Mouse (Mus musculus): ENCODE data around the gene Brinp2. TPM values are rescaled to one million over a fixed set of nuclear protein-coding genes. Genes with fewer than 3 reads are reported as not detected.

The Brinp2 gene
- 0.09 and 0.12 TPM in 2 replicates for polyA plus RNA-seq (2016; fragmentation: Nextera tagmentation; extraction: Ambion mirVana)

DNA sequence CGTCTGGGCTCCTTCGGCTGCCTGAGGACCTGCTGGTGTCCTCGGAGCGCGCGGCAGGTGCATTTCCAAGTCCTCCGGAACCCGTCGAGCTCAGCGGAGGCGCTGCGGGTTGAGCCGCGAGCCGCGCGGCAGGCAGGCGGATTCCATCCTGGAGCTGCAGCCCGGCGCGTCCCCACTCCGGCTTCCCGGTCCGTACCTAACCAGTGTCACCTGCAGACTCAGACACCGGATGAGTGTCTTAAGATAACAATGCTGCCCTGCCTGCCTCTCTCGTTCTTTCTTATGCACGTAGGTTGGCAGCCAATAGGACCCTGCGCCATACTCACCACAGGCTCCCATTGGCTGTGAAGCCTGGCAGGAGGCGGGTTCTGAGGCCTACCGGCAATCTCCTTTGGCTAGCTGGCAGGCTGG is at the start of gene Brinp2:
Gene Brinp2 (minus strand): TSS at position 276 of the 411 bp plus-strand sequence.
- Histone ChIP-seq H3K4me1 (replicated peaks) (peaks cover 6% of the 10 kb centered on the region; the same call in 1 of the 2 replicates), H3K4me2 (peak within 1 kb of the TSS; percentile 69), H3K27me3 (peaks cover 61% of the 10 kb centered on the region), H3K27ac (no peak within 1 kb of the TSS), H3K4me3 (replicated peaks) (peak within 1 kb of the TSS; percentile 56), H3K9me3 (no peaks in the 10 kb centered on the region), H3K9ac (replicated peaks) (no peak within 1 kb of the TSS), H3K36me3 (no peaks in the 10 kb centered on the region)
- peak; percentile 96 for ATAC-seq (ENCODE audit: insufficient number of reproducible peaks, insufficient read depth, low FRiP score, low TSS enrichment, low read depth)
- under 1% methylated on average over 30 of the region's 30 CpGs for WGBS

DNA sequence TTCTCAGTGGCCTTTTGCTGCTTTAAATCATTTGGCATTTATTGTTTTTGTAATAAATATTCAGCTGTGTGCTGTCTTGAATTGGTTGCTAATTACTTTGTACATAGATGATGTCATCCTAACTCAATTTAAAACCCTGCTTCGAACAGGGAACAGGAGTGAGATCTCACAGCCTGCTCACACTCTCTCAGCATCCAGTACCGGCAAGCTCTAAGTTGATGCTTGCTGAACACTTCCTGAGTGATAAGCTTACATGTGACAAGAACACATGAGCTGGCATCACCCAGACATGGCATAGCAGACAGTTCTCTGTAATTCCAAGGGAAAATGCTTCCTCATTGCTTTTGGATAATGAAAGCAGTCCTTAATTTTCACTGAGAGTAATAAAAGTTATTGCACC is 44.8 kb upstream of the Brinp2 start:
- Histone ChIP-seq H3K4me1 (replicated peaks) (no peaks in the 10 kb centered on the region), H3K4me3 (replicated peaks) (no peak overlapping the region), H3K4me2 (no peak overlapping the region), H3K27me3 (no peaks in the 10 kb centered on the region), H3K27ac (no peak overlapping the region), H3K9me3 (no peaks in the 10 kb centered on the region), H3K36me3 (no peaks in the 10 kb centered on the region), H3K9ac (replicated peaks) (no peak overlapping the region)
- no peak for ATAC-seq (ENCODE audit: insufficient number of reproducible peaks, insufficient read depth, low FRiP score, low TSS enrichment, low read depth)
- WGBS, result 60% methylated on average over 2 of the region's 2 CpGs

DNA sequence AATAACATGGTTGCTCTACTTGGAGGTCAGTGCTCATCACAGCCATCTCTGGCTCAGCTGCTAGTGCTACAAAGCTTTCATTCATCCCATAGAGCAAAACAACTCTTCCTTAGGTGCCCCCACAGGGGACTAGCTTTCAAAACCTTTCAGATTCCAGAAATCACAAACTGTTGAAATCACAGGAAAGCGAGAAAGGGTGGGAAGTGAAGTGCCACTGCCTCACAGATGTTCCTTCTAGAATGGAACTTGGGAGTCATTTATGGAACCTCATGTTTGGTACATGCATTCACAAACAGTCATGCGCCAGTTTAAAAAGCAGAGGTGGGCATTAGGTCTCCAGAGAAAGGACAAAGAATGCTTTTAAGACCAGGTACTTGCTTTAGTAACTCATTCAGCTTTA is 40.9 kb upstream of the Brinp2 start:
- H3K36me3 ChIP-seq, result no peaks in the 10 kb centered on the region
- H3K27me3 ChIP-seq, result no peaks in the 10 kb centered on the region
- no peak overlapping the region for H3K4me3 ChIP-seq (replicated peaks)
- H3K27ac ChIP-seq, result no peak overlapping the region
- H3K9me3 ChIP-seq, result no peaks in the 10 kb centered on the region
- H3K4me1 ChIP-seq (replicated peaks), result no peaks in the 10 kb centered on the region
- WGBS, result 88% methylated on average over 2 of the region's 2 CpGs
- H3K4me2 ChIP-seq, result no peak overlapping the region
- no peak for ATAC-seq (ENCODE audit: insufficient number of reproducible peaks, insufficient read depth, low FRiP score, low TSS enrichment, low read depth)
- H3K9ac ChIP-seq (replicated peaks), result no peak overlapping the region

DNA sequence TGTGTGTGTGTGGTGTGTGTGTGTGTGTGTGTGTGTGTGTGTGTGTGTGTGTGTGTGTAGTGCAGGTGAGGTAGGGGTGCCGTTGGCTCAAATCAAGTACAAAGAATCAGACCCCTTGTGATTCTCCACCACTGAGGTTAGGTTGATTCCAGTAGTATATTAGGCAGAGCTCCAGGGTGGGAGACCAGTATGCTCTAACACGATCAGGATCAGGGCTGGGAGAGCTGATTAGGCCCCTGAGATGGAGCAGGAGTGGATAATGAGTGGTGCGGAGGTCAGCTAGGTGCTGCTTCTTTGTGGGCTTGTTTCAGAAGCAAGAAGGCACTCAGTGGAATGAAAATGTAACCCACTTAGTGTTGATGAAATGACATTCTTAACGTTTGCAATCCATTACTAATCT is 34.6 kb upstream of the Brinp2 start:
- H3K9ac ChIP-seq (replicated peaks), result no peak overlapping the region
- no peak for ATAC-seq (ENCODE audit: insufficient number of reproducible peaks, insufficient read depth, low FRiP score, low TSS enrichment, low read depth)
- no peaks in the 10 kb centered on the region for H3K27me3 ChIP-seq
- no peak overlapping the region for H3K27ac ChIP-seq
- H3K4me2 ChIP-seq, result no peak overlapping the region
- H3K9me3 ChIP-seq, result no peaks in the 10 kb centered on the region
- no peaks in the 10 kb centered on the region for H3K36me3 ChIP-seq
- WGBS, result 66% methylated on average over 4 of the region's 4 CpGs
- H3K4me1 ChIP-seq (replicated peaks), result no peaks in the 10 kb centered on the region
- H3K4me3 ChIP-seq (replicated peaks), result no peak overlapping the region

DNA sequence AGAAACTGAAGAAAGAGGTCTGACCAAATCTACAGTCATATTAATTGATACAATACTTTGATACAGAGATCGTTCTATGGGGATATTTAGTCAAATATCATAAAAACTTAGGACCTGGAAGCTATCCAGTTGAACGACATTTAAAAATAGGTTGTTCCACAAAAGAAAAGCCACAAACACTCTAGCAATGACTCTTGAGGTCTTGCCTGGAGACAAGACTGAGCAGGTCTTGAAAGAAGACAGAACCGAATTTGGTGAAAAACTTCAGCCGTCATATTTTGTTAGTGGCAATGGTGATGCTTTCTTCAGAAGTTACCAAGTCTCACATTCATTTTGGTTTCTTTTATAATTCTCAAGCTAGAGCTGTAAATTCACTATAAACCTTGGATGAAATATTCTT is 32.9 kb upstream of the Brinp2 start:
- 90% methylated on average over 4 of the region's 4 CpGs for WGBS
- Histone ChIP-seq H3K4me1 (replicated peaks) (no peaks in the 10 kb centered on the region), H3K27ac (no peak overlapping the region), H3K9me3 (no peaks in the 10 kb centered on the region), H3K9ac (replicated peaks) (no peak overlapping the region), H3K4me3 (replicated peaks) (no peak overlapping the region), H3K36me3 (no peaks in the 10 kb centered on the region), H3K27me3 (no peaks in the 10 kb centered on the region), H3K4me2 (no peak overlapping the region)
- no peak for ATAC-seq (ENCODE audit: insufficient number of reproducible peaks, insufficient read depth, low FRiP score, low TSS enrichment, low read depth)

DNA sequence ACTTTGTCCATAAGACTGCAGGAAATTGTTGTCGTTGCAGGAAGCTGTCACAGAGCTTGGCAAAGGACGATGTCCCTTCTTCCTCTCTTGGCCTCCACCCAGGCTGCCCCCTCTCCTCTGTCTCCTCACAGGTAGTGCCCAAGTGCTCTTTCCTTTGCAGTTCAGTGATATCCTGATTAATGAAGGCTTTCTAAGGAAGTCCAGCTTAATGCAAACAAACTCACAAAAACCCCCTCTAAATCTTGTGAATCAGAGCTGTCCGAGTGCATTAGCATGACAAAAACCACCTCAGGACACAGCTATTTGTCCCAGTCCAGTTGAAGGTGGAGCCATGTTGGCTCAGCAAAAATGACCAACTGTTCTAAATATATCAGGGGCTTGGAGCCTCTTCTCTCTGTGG is 30.7 kb upstream of the Brinp2 start:
- WGBS, result 65% methylated on average over 3 of the region's 3 CpGs
- Histone ChIP-seq H3K4me3 (replicated peaks) (no peak overlapping the region), H3K9me3 (no peaks in the 10 kb centered on the region), H3K4me1 (replicated peaks) (no peaks in the 10 kb centered on the region), H3K9ac (replicated peaks) (no peak overlapping the region), H3K27ac (no peak overlapping the region), H3K4me2 (no peak overlapping the region), H3K27me3 (no peaks in the 10 kb centered on the region), H3K36me3 (no peaks in the 10 kb centered on the region)
- no peak for ATAC-seq (ENCODE audit: insufficient number of reproducible peaks, insufficient read depth, low FRiP score, low TSS enrichment, low read depth)

DNA sequence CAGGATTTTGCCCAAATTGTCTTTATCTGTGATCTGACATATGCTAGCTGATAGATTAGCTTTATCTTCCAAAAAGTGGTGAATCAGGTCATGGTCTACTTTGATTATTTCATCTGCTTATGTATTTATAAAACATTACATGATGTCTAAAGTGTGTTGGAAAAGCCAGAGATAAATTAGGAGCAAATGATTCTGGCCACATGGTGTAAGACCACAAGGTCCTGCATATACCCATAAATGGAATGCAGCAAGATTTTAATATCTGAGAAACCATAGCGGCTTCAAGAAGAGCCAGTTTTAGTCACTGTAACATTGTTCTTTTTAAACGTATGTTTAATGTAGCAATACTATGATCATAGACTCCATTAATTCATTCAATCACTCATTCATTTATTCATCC is 29.2 kb upstream of the Brinp2 start:
- H3K4me3 ChIP-seq (replicated peaks), result no peak overlapping the region
- ATAC-seq (ENCODE audit: insufficient number of reproducible peaks, insufficient read depth, low FRiP score, low TSS enrichment, low read depth), result no peak
- 98% methylated on average over 2 of the region's 2 CpGs for WGBS
- no peaks in the 10 kb centered on the region for H3K36me3 ChIP-seq
- no peaks in the 10 kb centered on the region for H3K27me3 ChIP-seq
- no peaks in the 10 kb centered on the region for H3K9me3 ChIP-seq
- no peaks in the 10 kb centered on the region for H3K4me1 ChIP-seq (replicated peaks)
- no peak overlapping the region for H3K4me2 ChIP-seq
- no peak overlapping the region for H3K9ac ChIP-seq (replicated peaks)
- H3K27ac ChIP-seq, result no peak overlapping the region

DNA sequence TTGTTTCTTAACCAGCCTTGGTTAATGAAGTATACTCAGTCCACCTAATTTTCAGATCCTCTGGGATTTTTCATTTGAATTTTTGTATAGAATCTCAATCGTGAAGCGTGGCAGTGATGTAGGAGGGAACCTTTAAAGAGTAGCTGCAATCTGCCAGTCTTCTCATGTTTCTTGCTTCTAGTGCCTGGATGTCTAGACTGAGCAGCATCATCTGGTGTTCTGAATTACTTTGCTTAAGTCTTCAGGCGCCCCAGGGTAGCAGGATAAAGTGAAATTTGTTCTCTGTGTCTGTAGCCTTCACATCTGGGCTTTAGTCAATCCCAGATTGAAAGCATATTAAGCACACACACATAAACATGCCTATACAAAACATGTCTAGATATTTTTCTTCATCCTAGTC is 27.1 kb upstream of the Brinp2 start:
- no peaks in the 10 kb centered on the region for H3K9me3 ChIP-seq
- H3K4me3 ChIP-seq (replicated peaks), result no peak overlapping the region
- H3K27ac ChIP-seq, result no peak overlapping the region
- H3K27me3 ChIP-seq, result no peaks in the 10 kb centered on the region
- H3K36me3 ChIP-seq, result no peaks in the 10 kb centered on the region
- H3K9ac ChIP-seq (replicated peaks), result no peak overlapping the region
- H3K4me2 ChIP-seq, result no peak overlapping the region
- WGBS, result 67% methylated on average over 3 of the region's 3 CpGs
- ATAC-seq (ENCODE audit: insufficient number of reproducible peaks, insufficient read depth, low FRiP score, low TSS enrichment, low read depth), result no peak
- no peaks in the 10 kb centered on the region for H3K4me1 ChIP-seq (replicated peaks)

DNA sequence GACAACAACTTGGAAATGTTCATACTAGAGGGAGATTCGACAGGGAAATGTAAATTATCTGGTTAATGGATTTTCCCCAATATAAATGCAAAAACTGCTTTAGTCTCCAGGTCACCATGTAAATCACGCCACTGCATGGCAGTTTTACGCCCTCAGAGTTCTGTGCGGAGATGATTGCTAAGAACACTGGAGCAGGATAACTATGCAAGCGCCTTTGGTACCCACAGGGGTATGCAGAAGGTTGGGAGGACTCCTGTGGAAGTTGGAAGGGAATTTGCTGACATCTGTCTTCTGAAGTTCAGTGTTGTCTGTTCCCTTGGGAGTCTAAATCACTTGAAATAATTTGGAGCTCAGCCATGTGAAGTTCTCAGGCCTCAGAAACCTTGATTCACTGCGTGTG is 26.2 kb upstream of the Brinp2 start:
- no peak overlapping the region for H3K9ac ChIP-seq (replicated peaks)
- H3K4me3 ChIP-seq (replicated peaks), result no peak overlapping the region
- no peaks in the 10 kb centered on the region for H3K4me1 ChIP-seq (replicated peaks)
- H3K4me2 ChIP-seq, result no peak overlapping the region
- no peaks in the 10 kb centered on the region for H3K9me3 ChIP-seq
- no peak overlapping the region for H3K27ac ChIP-seq
- H3K36me3 ChIP-seq, result no peaks in the 10 kb centered on the region
- H3K27me3 ChIP-seq, result no peaks in the 10 kb centered on the region
- no peak for ATAC-seq (ENCODE audit: insufficient number of reproducible peaks, insufficient read depth, low FRiP score, low TSS enrichment, low read depth)
- WGBS, result 65% methylated on average over 6 of the region's 6 CpGs

DNA sequence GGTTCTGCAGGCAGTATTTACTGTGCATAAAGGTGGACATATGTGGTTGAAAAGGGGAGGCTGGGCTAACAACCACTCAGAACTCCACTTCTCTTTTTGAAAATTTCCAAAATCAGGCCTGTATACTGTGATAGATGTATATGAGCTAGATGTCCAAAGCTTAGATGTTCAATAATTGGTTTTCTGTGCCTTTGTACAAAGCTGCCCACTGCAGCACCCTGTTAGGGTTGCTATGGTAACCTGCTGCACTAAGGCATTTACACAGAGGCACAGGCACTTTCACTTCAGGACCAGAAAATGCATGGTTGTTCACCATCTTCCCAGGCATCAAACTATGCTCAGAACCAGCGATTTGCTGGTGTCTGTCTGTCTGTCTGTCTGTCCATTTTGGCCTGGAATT is 8.3 kb upstream of the Brinp2 start:
- Histone ChIP-seq H3K36me3 (no peaks in the 10 kb centered on the region), H3K27ac (no peak overlapping the region), H3K4me3 (replicated peaks) (no peak overlapping the region), H3K4me1 (replicated peaks) (peaks cover 4% of the 10 kb centered on the region; the same call in 1 of the 2 replicates), H3K9ac (replicated peaks) (no peak overlapping the region), H3K4me2 (no peak overlapping the region), H3K27me3 (peaks cover 27% of the 10 kb centered on the region), H3K9me3 (no peaks in the 10 kb centered on the region)
- WGBS, result 54% methylated on average over 1 of the region's 1 CpGs
- no peak for ATAC-seq (ENCODE audit: insufficient number of reproducible peaks, insufficient read depth, low FRiP score, low TSS enrichment, low read depth)

DNA sequence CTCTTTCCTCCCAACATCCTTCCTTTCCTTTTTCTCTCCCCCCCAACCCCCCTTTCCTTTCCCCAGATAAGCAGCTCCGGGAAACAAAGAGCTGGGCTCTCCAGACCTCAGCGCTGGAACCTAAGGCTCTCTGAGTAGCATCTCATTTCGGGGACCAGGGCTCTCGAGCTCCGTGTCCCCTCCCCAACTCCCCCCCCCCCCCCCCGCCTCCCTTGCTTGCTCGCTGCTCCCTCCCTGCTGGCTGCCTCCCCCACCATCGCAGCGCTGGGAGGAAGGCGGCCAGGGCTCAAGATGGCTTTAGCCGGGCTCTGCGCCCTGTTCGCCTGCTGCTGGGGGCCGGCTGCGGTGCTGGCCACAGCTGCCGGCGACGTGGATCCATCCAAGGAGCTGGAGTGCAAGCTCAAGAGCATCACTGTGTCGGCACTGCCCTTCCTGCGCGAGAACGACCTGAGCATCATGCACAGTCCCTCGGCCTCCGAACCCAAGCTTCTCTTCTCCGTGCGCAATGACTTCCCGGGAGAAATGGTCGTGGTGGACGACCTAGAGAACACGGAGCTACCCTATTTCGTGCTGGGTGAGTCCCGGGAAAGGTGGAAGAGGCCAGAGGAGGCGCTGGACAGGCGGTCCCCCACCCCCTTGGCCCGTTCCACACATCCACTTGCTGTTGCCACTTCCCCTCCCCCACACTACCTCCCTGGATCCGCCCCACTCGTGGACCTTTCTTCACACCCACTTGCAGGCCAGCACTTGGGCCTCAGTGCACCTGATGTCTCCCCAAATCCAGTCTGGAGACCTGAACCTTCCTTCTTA is 6.4 kb upstream of the Brinp2 start:
- Histone ChIP-seq H3K9me3 (no peaks in the 10 kb centered on the region), H3K4me2 (peak overlapping the region; percentile 73), H3K36me3 (no peaks in the 10 kb centered on the region), H3K27ac (no peak overlapping the region), H3K4me3 (replicated peaks) (peak overlapping the region; percentile 54), H3K27me3 (peaks cover 32% of the 10 kb centered on the region), H3K9ac (replicated peaks) (peak overlapping the region; percentile 70), H3K4me1 (replicated peaks) (peaks cover 4% of the 10 kb centered on the region; the same call in 1 of the 2 replicates)
- peak; percentile 83 for ATAC-seq (ENCODE audit: insufficient number of reproducible peaks, insufficient read depth, low FRiP score, low TSS enrichment, low read depth)
- 1% methylated on average over 33 of the region's 37 CpGs for WGBS

DNA sequence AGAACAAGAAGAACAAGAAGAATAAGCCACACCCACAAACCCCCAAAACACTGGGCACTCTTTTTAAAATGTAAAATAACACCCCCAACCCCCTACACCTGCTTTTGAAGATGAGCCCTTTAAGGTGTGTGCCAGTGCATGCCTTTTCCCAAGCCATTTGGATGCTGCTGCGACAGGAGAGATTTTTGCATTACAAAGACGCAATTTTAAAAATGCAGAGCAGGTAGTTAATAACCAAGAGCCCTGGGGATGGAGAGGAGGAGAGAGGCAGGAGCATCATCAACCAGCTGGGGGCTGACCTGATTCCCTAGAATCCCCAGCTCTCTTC is 5.8 kb upstream of the Brinp2 start, which contains the start of gene Astn1:
Gene Astn1 (plus strand): TSS at position 310 of the 328 bp plus-strand sequence.
- Histone ChIP-seq H3K4me3 (replicated peaks) (peak within 1 kb of the TSS; percentile 54), H3K4me2 (peak within 1 kb of the TSS; percentile 73), H3K9me3 (no peaks in the 10 kb centered on the region), H3K9ac (replicated peaks) (peak within 1 kb of the TSS; percentile 70), H3K36me3 (no peaks in the 10 kb centered on the region), H3K27ac (no peak within 1 kb of the TSS), H3K27me3 (peaks cover 38% of the 10 kb centered on the region), H3K4me1 (replicated peaks) (peaks cover 4% of the 10 kb centered on the region; the same call in 1 of the 2 replicates)
- 0 out of 2 replicates have a peak, but pooled peaks have one; percentile 3 for ATAC-seq (ENCODE audit: insufficient number of reproducible peaks, insufficient read depth, low FRiP score, low TSS enrichment, low read depth)
- 0% methylated on average over 2 of the region's 2 CpGs for WGBS

All from limb, embryonic 12.5 days (tissue).